Mouse (Mus musculus) right cerebral cortex, postnatal 4 days (tissue): ENCODE data around the gene Stard10.

ENCODE experiments used
- DNase-seq: peaks from one replicate; pipeline ENCODE4 v3.0.0-alpha.2; 2022

The Stard10 gene

DNA sequence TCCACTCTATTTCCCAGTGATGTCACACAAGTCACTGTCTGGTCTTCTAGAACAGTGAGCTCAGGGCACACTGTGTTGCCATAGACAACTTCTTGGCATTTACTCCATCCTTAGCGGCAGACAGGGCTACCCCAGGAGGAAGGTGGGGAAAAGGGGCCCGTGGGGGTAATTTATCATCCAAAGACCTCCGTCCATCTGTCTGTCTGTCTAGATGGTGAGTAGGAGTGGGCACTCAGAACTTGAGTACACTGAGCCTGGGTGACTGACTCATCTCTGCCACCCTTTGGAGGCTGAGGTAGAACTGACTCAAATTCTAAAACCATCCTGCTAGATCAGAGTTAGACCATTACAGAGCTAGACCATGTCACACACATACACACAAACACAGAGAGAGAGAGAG lies at the start of gene Stard10:
Gene Stard10 (plus strand): TSS at position 73 of the 400 bp plus-strand sequence.
- no peak for DNase-seq

DNA sequence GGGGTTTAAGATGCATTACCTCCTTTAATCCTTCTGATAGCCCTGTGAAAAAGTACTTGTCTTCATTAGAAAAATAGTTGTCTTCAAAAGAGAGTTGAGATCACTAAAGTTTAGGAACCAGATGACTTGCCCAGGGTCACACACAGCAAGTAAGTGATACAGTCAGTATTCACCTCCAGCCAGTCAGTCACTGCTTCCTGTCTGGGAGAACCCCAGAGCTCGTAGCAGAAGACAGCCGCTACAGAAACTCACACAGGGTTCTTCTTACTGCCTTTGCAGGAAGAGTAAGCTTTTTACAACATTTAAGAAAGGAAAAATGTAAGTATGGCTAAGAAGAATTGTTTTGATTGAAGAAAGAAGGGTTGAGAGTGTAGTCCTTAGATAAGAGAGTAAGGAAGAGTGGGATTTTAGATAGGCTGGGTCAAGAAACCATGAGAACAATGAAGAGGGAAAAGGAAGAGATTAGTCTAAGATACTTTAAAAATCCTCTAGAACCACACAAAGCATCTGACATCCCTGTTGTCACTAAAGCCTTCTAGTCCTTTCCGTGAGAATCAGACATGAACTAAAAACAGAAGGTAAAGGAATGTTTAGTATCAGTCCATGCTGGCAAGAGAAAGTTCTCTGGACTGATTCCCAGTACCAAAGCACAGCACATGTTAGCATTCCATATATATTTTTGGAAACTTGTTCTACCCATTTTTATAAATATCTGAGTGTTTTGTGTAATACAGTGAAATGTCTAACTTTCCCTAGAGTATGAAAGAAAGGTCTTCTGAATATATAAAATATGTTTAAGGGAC lies 49.2 kb upstream of the Stard10 start:
- no peak for DNase-seq

DNA sequence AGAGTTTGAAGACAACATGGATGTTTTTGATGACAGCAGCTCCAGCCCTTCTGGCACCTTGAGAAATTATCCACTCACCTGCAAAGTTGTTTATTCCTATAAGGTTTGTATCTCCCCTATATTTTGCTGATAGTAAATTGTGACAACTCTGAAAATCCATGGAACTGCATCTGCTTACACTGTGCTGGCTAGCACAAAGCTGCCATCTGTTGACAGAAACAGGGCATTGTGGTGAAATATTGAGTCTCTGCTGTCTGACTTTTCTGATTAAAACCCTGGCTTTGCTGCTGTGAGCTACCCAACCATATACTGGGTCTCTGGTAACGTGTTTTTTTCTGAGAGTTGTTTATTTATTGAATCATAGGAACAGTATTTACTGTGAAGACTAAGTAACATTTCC lies 45.3 kb upstream of the Stard10 start:
- no peak for DNase-seq

DNA sequence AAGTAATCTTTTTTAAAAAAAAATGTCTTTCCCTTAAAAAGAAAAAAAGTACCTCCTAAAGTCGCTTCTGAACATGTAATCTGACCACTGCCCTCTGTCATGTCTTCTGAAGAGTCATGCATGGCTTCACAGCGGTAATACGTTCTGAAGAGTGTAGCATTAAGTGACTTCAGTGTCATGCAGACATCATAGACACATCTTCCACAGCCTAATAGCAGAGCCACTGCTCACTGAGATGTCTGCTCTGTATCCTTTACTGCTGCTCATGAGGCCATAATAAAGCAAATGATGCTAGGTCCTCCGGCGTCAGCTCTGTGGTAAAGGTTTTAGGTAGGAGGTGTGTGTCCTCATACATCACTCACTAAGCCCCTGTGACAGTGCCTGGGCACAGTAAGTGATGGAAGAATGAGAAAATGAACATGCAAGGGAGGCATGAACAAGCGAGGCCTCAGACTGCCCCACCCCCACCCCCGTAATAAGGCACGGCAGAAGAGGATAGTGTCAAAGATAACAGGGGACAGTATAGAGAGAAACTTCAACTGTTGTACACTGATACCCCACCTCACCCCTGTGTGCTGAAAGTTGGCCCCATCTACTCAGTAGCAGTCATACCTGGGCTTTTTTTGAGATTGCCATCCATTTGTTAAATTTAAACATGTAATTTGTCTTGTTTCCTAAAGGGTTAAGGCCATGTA lies 44.3 kb upstream of the Stard10 start:
- no peak for DNase-seq

DNA sequence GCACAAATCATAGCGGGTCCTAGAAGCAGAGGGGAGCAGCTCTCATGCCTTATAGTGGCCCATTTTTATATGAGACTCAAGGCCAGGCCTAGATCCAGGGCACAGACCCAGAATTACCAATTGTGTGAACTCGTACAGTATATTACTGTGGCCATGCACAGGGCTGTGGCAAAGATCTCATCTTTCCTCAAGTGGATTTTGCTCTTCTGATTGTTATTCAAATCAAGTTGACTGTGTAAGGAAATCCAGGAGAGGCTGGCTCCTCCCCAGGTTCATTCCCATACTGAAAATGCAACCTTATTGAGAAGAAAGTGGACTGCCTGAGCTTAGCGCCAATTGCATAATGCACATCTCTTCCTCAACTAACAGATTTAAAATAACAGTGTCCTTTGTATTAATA lies 34.2 kb upstream of the Stard10 start:
- no peak for DNase-seq

DNA sequence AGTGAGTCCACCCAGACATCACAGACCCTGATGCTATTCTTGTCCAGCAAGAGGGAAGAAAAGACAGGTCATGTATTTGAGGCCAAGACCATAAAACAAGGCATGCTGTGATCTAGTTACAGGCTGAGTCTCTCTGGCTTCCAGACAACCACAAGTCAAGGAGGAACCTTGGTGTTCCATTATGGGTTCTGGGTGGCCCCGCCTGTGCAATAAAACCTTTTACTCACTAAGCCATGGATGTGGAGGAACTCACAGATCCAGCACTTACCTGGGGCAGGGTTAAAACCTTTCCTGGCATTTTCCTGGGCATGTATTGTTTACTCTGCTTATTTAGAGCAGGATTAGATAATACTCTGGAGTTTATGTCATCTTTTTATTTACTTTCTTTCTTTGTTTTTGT lies 32.4 kb upstream of the Stard10 start:
- DNase-seq, result no peak

DNA sequence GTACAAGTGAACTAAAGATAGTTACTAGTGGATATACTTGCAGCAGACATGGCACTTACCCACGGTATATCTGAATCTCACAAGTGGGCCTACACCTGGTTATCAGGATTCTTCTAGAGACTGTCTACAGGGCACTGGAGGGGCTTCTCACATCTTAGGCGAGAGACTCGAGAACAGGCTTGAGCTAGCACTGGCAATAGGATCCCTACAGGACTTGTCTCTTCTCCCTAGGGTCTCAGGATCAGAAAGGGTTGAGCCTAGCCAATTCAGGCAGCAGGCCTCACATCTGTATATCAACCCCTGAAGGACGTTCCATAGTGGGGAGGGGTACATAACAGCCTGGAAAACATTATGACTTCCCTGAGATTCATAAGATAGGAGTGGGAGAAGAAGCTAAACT lies 30.0 kb upstream of the Stard10 start:
- DNase-seq, result no peak

DNA sequence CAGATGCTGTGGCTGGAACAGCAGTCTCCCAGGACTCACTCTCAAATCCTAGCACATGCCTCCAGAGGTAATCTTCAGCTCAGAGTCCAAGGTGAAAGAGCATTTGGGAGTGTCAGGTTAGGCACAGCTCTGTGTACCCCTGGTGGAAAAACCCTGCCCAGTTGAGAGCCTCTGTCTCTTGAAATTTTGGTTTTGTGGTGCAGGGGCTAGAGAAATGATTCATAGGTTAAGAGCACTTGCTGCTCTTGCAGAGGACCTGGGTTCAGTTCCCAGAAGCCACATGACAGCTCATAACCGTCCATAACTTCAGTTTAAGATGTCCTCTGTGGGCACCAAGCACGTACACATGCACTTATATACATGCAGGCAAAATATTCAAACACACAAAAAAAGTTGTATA lies 29.1 kb upstream of the Stard10 start:
- no peak for DNase-seq

DNA sequence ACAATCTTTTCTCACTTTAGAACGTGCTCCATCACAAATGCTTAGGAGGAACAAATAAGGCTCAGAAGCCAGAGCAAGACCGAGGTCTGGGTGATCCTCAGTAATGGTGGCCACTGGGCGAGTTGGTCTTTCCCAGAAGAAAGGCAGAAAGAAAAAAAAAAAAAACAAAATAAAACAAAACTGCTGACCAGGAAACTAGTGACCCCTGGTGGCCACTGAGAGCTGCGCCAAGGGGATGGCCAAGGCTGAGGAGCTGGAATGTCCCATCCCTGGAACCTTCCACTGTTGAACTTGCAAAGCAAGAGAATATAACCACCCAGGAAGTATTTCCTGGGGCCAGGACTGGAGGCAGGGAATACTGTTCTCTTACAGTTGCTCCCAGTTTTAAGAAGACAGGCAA lies 28.4 kb upstream of the Stard10 start:
- peak; percentile 61 for DNase-seq

DNA sequence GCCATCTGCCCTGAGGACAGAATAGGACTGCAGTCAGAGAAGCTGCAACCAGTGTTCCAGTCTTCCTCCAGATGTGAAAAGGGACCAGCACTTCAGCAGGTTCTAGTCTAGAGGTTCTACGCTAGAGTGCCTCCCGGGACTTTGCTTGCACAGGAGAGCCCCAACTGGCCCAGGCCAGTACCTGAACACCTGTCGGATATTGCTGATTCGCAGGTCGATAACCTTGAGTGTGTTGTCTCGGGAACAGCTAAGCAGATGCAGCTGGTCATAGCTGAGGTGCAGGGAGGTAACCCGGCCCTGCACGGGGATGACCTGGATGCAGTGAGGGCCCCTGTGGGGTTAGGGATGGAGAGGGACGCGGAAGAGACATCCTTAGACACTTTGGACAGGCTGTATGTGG lies 26.5 kb upstream of the Stard10 start:
- no peak for DNase-seq

DNA sequence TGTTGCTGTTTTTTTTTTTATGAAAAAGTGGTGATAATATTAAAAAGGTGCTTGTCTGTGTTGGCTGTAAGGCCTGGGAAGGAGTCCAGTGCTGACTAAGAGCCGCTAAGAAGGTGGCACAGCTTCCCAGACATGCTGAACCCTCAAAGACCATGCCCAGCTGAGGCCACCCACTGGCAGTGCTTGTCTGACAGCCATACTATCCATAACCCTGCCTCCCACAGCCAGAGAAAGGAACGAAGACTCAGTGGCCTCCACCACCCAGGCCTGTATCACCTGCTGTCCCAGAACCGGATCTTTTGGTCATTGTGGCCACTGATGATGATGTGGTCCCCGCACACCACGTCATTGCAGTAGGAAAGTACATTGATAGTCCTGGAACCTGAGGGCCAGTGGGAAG lies 25.7 kb upstream of the Stard10 start:
- no peak for DNase-seq

DNA sequence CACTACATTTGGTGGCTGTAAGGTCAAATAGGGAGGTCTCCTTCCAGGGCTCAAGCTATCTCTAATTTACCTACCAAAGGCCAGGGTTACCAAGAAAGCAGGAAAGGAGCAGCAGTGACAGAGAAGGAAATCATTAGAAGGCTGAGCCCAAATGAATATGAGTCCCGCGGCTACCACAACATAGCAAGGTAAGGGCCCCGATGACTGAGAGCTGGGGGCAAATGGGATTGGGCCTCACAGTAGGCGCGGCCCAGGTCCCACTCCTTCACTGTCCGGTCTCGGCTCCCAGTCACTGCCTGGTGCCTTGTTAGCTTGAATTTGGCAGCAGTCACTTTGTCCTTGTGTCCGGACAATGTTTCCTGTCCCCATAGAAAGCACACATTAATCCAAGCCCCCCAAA lies 25.2 kb upstream of the Stard10 start:
- no peak for DNase-seq

DNA sequence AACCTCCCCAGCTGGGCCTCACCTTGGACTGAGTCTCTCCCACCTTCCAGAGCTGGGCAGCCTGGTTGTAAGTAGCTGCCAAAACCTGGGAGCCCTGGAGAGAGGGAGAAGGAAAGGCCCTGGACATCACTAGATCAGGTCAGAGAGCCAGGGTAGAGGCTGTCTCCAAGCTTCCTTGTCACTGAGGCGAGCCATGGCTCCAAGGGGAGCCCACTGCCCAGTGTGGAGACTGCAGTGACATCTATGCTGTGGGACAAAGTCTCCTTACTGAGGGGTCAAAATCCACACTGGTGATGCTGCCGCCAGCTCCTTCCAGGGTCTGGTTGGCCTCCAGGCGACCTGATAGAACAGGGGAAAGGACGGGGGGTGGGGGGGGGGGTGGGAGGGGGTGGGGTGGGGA lies 24.8 kb upstream of the Stard10 start:
- no peak for DNase-seq

DNA sequence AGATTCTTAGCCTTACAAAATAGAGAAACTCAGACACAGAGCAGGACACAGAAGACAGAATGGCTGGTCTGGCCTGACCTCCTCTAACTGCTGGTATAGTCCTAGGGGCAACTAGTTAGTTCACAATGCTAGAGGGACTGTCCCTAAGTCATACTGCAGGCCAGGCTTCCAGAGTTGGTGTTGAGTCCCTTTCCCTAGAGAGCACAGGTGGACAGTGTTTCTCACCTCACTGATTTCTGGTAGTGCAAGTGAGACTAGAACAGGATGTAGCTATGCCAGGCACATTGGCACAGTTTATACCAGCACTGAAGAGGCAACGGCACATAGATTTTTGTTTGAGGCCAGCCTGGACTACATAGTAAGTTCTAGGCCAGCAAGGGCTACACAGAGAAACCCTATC lies 24.2 kb upstream of the Stard10 start:
- DNase-seq, result no peak

DNA sequence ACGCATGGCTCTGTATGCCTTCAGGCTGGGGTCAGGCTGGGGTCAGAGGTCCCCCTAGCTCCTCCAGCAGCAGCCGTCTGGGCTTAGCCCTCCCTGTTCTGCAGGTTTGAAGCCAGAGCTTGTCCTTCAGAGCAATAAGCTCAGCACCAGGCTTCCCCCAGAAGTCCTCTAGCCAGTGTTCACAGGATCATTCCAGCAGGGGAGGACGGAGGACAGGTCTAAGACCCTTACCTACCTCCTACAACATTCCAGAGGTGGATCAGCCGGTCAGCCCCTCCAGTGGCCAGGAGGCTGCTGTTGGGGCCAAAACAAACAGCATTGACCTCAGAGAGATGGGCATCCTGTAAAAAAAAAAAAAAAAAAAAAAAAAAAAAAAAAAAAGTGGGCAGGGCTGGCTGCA lies 23.7 kb upstream of the Stard10 start:
- no peak for DNase-seq

DNA sequence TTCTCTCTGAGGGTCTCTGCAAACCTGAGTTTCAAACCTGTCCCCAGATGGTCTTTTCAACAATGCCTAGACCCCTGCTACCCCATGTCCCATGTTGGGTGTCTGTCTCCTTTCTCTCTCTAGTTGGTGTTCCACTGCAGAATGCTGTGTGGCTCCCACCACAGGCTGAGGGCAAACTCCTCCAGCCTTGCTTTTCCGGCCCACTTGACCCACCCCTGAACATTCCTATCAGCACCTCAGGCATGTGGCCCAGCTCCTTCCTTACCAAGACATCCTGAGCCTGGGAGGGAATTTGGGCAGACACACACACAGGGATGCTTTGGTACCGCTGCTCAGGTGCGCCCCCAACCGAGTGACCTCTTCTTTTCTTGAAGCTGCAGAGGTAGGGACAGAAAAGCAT lies 23.3 kb upstream of the Stard10 start:
- no peak for DNase-seq

DNA sequence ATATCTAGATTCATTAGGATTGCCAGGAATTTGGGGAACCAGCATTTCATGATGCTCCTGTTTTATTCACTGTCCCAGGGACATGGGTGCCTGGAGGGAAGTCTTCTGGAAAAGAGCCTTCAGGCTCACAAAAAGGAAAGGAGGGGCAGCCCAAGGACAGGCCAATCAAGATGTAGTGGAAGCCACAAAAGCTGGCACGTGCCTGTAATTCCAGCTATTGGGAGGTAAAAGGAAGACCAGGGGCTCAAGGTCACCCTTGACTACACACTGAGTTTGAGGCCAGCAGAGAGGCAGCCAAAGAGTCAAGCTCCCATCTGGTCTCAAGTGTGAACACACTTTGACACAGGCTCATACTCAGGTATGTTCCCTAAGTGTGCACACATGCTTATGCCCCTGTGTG lies 21.4 kb upstream of the Stard10 start:
- DNase-seq, result no peak

DNA sequence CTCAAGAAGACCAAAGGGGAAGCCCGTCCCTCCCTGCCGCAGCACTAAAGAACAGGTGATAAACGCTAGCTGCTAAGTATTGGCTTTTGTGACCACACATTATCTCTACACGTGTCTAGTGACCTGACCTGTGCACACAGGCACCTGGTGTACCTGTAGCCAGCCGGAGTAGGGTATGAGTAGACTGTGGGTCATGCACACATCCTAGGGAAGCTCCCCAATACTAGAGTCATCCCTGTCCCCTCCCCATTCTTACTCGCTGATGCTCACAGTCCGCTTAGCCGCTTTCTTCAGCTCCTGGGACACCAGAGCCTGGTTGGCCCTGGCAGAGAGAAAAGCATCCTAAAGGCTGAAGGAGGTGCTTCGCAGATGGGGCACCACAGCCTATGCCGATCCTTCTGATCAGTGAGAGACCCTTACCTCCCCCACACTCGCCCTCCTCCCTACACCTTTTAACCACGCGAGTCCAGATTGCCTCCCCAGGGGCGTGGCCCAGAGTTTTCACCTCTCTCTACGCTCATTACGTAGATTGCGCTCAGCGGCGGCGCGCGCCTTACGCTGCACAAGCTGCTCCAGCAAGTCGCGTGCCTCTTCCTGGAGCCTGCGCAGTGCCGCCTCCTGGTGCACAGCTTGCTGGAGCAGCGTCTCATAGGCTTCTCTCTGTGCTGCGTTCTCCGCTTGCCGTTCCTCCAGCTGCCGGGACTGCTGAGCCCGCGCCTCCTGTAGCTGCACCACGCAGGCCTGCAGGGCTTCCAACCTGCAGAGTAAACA lies 20.4 kb upstream of the Stard10 start:
- peak; percentile 89 for DNase-seq

DNA sequence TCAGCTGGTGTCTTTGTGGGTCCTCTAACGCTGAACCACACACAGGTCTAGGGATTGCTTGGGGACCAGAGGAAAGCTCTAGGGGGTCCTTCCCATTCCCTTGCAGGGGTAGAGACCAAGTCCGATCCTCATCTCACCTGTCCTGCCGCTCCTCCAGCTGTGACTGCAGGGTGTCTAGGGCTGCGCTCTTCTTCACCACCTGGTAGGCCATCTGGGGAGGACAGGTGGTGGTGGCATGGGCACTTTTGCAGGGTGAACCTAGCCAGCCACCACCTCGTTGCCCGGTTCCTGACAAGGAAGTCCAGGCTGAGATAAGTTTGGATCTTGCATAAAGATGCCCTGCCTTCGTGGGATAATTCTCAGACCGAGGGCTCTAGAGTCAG lies 19.9 kb upstream of the Stard10 start:
- DNase-seq, result no peak

DNA sequence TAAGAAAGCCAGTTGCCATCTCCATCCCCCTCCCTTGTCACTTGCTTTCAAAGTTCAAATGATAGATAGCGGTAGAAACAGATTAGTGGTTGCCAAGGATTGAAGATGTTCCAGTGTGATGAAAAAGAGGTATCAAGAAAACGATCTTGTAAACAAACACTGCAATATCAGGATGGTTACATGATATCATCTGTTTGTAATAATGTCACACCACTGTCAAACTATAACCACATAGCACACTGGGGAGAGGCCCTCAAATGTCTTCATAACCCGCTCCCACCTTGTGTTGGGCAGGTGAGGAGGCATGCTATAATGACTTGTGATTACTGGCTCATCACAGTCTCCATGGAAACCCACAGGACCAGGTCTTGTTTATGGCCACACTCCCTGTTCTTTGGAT lies 18.5 kb upstream of the Stard10 start:
- DNase-seq, result no peak

DNA sequence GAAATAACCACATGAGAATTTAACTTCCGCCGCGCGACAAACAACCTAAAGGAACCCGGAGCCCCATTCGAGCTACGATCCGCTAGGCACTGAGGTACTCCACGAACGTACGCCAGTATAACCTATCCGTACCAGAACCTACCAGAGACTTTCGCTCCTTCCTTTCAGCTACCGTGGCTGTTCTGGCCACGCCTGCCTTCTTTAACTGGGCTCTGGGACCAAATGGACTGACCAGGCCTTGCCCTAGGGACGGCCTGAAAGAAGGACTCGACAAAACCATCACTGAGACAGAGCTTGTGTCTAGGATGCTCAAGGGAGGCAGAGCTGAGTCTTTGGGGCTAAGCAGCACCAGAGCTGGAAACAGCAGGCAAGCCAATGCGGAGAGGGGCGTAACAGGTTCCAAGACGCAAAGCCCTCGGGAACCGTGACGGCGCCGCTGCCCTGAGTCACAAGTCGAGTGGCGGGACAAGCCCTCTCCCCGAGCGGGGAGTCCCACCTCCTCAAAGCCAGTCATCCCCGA lies 15.5 kb upstream of the Stard10 start:
- no peak for DNase-seq

DNA sequence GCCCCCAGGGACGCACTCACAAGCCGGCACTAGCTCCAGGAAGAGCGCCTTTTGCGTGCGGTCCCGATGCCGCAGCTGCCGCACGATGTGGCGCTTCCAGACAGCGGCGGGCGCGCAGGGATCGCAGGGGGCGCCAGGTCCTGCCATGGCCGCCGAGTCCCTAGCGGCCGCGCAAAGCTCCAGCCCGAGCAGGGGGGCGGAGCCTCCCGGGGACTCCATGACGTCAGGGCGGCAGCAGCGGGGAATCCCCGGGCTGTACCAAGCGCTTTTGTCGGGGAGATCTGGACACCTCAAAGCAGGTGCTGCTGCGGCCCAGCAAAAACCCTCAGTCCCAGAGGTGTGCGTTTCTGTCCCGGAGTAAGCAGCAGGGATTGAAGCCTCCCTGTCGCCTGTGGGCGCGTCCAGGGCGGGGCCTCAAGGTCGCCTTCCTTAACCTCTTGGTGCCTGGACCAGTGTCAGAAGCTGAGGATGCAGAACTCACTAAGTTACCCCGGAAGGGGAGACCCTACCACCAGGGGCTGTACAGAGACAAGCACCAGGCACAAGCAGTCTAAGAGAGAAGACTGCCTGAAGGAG lies 14.9 kb upstream of the Stard10 start, which contains the start of gene Atg16l2:
Gene Atg16l2 (minus strand): TSS at position 371 of the 576 bp plus-strand sequence.
- DNase-seq, result peak; percentile 80

DNA sequence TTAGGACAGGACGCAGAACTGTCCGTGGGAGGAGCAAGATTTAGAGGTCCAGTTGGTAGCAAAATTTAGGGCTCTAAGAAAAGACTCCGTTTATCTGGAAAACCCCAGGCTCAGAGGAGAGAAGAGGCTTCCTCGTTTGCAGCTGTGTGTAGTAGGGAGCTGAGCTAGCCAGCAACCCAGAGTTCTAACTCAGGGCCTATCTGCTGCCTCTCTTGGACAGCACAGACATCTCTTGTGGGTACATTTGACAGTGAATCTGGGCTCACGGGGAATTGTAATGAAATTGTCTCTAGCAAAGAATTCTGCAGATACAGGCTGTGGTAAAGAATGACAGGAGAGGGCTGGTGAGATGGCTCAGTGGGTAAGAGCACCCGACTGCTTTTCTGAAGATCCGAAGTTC lies 14.2 kb upstream of the Stard10 start:
- no peak for DNase-seq
